Mouse (Mus musculus): Measurements from ENCODE around the gene Apol10b.
"Not testable (repeated sequence)": the region's sequence is repeated elsewhere in the genome, so short reads cannot be mapped to it uniquely, and the experiment has no call there.

GRCm38 (mm10) chr15:77626471-77626870 lies 30.5 kb upstream of the Apol10b start:
- TF ChIP-seq MAFK (IDR thresholded peaks at IDR 0.05; ENCODE audit: insufficient read depth, low read depth, low read length); ZC3H11A (IDR thresholded peaks at IDR 0.05; ENCODE audit: borderline replicate concordance, low read depth, low read length); HCFC1 (IDR thresholded peaks at IDR 0.05; ENCODE audit: borderline replicate concordance, insufficient read depth, low read length): not testable (repeated sequence)
